Mouse (Mus musculus) yolk sac, embryonic 10.5 days (tissue): Measurements from ENCODE around the gene Kif11.

ENCODE experiments used
- DNase-seq: peaks from one replicate; pipeline ENCODE4 v3.0.0-alpha.2; 2017; ENCODE audit warnings: low spot score

Gene Kif11

DNA sequence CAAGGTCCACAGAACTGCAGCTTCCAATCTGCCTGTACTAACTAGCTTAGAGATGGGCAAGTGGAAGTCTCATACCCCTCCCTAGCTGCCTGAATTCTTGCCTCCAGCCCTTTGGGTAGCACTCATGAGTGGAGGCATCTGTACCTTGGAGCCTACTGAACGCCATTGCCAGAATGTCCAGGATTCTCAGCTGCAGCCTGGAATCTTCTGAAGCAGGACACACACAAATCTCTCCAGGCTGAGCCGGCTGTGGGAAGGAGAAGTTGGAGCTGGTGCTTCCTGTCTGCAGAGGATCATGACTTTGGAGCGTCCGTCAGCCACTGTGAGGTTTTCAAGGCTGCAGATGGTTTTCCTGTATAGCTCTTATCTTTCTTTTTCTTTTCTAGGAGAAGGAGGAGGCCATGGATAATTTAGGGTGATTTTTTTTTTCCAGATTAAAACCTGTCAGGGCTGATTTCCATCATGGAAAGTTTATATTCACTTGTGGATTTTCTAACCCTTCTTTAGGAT lies 67.5 kb downstream of the Kif11 start:
- DNase-seq: no peak

GRCm38 (mm10) chr19:37448212-37448611 lies 72.0 kb downstream of the Kif11 start:
- DNase-seq: no peak

- DNase-seq: no peak
Observed at GRCm38 (mm10) chr19:37449246-37449645, 73.0 kb downstream of the Kif11 start.

- DNase-seq: no peak
Observed at GRCm38 (mm10) chr19:37455528-37455927, 79.3 kb downstream of the Kif11 start.

DNA sequence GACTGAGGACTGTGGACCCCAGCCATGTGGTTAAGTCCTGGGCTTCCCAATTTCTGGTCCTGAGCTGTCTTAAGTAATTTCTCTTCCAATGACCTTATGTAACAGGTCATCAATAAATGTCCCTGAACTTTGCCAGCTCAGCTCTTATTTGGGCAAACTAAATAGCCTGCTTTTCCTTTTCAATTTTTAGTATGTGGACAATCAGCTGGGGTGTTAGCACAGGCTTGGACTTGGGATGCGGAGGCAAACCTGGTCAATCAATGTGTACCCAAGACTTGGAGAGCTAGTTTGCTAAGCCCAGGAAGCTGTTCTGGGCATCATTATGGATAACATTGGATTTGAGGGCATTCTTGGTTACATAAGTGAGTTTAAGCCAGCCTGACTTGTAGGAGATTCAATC lies 79.8 kb downstream of the Kif11 start:
- DNase-seq: no peak

DNA sequence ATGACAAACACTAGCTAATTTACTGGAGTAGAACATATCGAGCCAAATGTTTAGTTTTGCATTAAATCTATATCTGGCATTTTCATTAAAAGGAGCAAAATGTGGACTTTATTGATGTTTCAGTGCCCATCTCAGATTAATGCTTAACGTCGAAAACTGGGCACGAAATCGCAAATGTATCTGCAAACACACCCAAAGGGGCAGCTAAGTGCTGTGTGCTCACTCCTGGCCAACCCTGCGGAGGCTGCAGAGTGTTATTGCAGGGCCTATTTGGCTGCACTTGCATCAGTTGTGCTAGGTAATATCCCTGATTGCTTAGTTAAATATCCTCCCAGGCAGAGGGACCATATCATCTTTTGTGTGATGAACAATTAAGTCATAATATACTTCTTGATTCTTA lies 81.8 kb downstream of the Kif11 start:
- no peak for DNase-seq

GRCm38 (mm10) chr19:37466403-37466802 lies 90.2 kb downstream of the Kif11 start:
- no peak for DNase-seq

DNA sequence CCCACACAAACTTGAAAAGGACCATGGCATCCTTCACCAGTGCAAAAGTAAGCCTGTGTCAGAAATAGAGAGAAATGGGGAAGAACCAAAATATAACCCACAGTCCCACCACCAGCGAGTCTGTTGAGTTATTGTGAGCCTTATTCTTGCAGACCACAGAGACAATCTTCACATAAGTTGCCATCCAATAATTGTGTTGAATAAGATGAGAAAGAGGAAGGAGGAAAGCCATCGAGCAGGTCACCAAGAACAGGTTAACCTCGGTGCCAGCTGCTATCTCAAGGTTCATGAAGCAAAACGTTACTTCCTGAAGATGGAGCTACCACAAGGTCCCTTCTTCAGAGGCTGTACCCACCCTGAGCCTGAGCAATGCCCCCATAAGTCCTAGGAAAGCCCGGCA lies 90.8 kb downstream of the Kif11 start:
- DNase-seq: no peak

DNA sequence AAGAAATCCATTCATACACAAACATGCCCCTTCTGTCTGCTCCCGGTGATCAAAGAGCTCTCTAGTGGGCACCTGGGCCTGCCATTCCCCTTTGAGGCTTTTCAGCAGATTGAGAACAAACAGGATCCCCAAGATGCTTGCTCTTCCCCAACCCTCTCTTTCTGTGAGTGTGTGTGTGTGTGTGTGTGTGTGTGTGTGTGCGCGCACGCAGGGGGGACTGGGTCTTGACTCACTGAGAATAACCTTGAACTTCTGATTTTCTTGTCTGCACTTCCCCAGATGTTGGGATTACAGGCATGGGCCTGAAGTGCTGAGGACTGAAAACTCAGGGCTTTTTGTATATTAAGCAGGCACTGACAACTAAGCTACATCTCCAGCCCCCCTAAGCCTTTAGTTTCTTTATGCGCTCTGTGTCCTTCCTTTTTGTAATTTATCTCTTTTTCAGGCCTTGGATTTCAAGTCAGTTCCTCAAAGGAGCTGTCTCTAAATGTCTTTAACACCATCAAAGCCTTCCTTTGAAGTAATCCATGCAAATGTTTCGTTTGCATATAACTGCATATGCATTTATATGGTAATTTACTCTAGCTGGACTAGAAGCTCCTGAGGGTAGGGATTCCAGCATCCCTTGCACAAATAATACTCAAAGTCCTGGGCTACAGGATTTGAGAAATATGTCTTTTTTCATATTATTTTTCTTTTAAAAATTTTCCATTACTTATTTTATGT lies 92.8 kb downstream of the Kif11 start:
- DNase-seq: no peak
